Mouse (Mus musculus): ENCODE results near the gene Gadl1.

DNA sequence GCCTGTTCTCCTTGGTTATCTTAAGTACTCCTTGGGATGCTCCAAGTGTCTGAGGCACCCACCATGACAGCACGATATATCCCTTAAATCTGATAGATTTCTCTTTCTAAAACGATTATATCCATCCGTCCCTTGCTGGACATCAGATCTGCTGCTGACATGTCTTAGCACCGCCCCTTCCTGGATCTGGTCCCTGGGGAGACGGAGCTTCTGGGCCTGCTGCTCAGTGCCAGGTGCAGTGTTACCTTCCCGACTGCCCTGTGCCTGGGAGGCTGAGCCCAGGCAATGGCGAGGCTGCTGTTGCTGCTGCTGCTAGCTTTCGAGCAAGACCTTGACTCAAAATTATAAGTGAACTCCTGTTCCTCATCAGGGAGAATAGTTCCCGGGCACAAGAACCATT, 190.8 kb downstream of the Gadl1 start:
- no peak for TF ChIP-seq CTCF (IDR thresholded peaks at IDR 0.05; ENCODE audit: low read depth, low read length)
- TF ChIP-seq GATA1 (IDR thresholded peaks at IDR 0.05; ENCODE audit: borderline replicate concordance, low read length) = no peak
- no peak for TF ChIP-seq GATA2 (IDR thresholded peaks at IDR 0.05; ENCODE audit: borderline replicate concordance, low read depth, low read length)
- no peak for TF ChIP-seq TAL1 (conservative IDR thresholded peaks at IDR 0.05; ENCODE audit: low read depth, low read length)
- TF ChIP-seq POLR2AphosphoS5 (IDR thresholded peaks at IDR 0.05; ENCODE audit: insufficient replicate concordance, low read depth, low read length) = no peak

Data from G1E (cell line).